Mouse (Mus musculus) c-Kit-positive CD71-positive TER-119-positive erythroid progenitor cells, embryonic 14.5 days (primary cell): ENCODE results near the gene Nfkb2.

Experiments
- DNase-seq: peaks from one replicate; pipeline ENCODE4 v3.0.0-alpha.2; 2013; ENCODE audit warnings: low spot score

The Nfkb2 gene

GRCm38 (mm10) chr19:46344710-46345419 lies 40.7 kb downstream of the Nfkb2 start:
- no peak for DNase-seq

GRCm38 (mm10) chr19:46347146-46347545 lies 43.0 kb downstream of the Nfkb2 start:
- no peak for DNase-seq

- no peak for DNase-seq
These were observed 44.0 kb downstream of the Nfkb2 start for GRCm38 (mm10) chr19:46347936-46348668.

GRCm38 (mm10) chr19:46348761-46349458 lies 44.8 kb downstream of the Nfkb2 start:
- no peak for DNase-seq

GRCm38 (mm10) chr19:46349550-46349949 lies 45.4 kb downstream of the Nfkb2 start:
- no peak for DNase-seq

- DNase-seq, result no peak
These were observed 46.2 kb downstream of the Nfkb2 start, which contains the start of gene 2310034G01Rik for GRCm38 (mm10) chr19:46350168-46350932. 2310034G01Rik (minus strand) TSS chr19:46350302.

GRCm38 (mm10) chr19:46356701-46357138 lies 52.6 kb downstream of the Nfkb2 start:
- peak; percentile 79 for DNase-seq

GRCm38 (mm10) chr19:46357344-46358280 lies 53.5 kb downstream of the Nfkb2 start:
- DNase-seq, result no peak

- DNase-seq, result no peak
These were observed 54.3 kb downstream of the Nfkb2 start for GRCm38 (mm10) chr19:46358381-46358780.
